Mouse (Mus musculus): ENCODE measurements around the gene Klf8. TPM values are rescaled to one million over a fixed set of nuclear protein-coding genes. Genes with fewer than 3 reads are reported as not detected.
"Not testable (repeated sequence)": the region's sequence is repeated elsewhere in the genome, so short reads cannot be mapped to it uniquely, and the experiment has no call there.

Gene Klf8
- total RNA-seq (2021) = 1 to 10 TPM; 4.6 to 6.4 TPM

DNA sequence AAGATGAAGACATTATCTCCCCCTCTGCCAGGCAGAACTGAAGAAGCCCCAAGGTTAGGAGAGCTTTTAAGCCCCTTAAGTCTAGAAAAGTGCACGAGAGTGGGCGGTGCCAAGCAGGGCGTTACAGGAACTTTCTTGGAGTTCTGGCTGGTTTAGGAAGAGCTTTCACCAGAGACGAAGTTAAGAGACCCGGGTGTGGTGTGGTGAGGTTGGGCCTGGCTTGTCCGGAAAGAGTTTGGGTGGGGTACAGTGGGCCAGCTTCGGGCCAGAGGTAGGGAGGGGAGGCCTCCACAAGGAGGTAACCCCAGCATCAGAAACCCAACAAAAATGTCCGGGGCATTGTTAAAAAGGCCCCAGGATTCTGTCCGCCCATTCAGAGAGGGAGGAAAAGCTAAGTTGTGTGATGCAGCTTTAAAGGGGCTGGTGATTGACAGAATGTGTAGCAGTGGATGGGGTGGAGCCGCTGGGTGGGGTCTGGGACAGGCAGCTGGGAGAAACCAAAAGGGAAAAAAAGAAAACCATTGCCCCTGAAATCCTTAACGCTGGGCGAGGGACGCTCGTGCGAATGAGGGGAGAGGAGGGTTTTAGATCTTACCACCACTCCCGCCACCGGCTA lies at the start of gene Klf8:
Gene Klf8, plus strand, starts transcription at position 163 of the 616 bp plus-strand sequence.
- intact Hi-C loops (cut with DNase I) = no loop called here
- peak; percentile 18 to 22 for DNase-seq (ENCODE audit: low spot score in 2 of 2)

DNA sequence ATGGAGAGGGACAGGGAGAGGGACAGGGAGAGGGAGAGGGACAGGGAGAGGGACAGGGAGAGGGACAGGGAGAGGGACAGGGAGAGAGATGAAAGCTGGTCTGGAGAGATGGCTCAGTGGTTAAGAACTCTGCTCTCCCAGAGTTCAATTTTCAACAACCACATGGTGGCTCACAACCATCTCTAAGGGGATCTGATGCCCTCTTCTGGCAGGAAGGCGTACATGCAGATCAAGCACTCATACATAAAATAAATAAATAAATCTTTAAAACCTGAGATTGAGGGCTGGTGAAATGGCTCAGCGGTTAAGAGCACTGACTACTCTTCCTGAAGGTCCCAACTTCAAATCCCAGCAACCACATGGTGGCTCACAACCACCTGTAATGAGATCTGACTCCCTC lies 38.1 kb upstream of the Klf8 start:
- intact Hi-C loops (cut with DNase I); DNase-seq (ENCODE audit: low spot score in 2 of 2): not testable (repeated sequence)

DNA sequence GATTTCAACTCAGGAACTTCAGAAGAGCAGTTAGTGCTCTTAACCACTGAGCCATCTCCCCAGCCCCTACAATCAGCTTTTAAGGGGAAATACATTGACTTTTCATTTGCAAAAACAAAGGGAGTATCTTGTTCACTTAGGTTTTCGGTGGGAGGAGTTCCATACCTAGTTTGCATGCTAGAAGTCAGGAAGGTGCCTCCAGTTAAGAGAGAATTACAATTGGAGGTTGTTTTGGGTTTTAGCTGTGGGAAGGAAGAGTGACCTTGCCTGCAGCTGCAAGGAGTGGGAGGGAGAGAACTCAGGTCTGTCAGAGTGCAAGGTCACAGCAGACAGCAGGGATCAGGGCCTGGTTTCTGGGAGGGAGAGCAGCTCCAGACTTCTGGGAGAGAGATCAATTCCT lies 26.2 kb upstream of the Klf8 start:
- DNase-seq (ENCODE audit: low spot score in 2 of 2) = no peak
- intact Hi-C loops (cut with DNase I) = no loop called here

DNA sequence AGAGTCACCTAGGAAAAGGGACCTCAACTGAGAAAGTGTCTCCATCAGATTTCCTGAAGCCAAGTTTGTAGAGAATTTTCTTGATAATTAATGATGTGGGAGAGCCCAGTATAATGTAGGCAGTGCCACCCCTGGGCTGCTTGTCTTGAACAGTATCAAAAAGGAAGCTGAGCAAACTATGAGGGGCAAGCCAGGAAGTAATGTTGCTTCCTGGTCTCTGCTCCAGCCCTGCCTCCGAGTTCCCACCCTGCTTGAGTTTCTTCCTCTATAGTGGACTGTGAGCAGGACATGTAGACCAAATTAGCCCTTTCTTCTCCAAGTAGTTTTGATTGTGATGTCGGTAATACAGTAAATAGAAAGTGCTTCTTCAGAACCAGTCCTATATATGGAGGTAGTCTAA lies 6.0 kb upstream of the Klf8 start:
- intact Hi-C loops (cut with DNase I) = loop anchor here (5.0 kb wide), 1 partner anchor 131 kb away; no protein-coding TSS in a partner anchor
- DNase-seq (ENCODE audit: low spot score in 2 of 2) = no peak

DNA sequence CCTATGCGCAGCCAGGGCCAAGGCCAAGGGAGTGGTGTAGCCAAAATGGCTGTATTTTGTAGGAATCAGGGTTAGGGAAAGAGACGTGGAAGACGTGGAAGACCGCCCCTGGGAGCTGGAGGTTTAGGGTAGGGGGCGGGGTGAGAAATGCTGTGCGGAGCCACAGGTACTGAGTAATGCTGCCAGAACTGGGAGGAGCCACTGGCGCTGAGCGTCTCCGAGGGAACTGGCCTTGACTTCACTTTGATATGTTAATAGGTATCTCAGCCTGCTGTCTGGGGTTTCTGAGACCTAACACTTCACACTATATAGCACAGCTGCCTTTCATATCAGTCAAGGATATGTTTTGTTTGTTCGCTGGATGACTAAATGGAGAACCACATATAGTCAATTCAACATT lies 4.0 kb upstream of the Klf8 start:
- no peak for DNase-seq (ENCODE audit: low spot score in 2 of 2)
- intact Hi-C loops (cut with DNase I) = loop anchor here (5.0 kb wide), 1 partner anchor 129 kb away; no protein-coding TSS in a partner anchor

DNA sequence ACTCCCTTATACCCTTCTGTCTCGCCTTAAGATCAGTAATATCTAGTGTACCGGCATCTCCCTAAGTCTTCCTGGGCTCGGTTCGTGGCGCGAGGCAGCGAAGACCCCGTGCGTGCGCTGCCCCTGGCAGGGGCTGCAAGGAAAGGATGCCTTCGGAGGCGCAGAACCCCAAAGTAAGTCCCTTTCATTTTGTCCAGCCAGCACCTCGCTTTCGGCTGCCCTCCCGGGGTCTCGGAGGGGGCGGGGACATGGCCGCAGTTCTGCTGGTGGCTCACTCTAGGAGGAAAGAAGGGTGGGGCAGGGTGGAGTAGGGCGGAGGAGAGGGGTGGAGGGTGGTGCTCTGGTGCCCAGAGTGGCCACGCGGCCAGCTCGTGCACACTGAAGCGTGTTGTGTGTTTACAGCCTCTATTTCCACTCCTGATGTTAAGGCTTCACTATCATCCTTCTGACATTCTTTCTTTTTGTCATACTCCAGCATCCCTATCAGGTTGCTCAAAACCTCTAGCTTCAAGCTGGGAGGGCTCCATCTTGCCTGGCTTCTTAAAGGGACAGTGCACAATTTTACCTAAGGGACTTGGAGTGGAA lies 746 bp downstream of the Klf8 start:
- DNase-seq (ENCODE audit: low spot score in 2 of 2) = peak; percentile 31 to 54
- intact Hi-C loops (cut with DNase I) = no loop called here

DNA sequence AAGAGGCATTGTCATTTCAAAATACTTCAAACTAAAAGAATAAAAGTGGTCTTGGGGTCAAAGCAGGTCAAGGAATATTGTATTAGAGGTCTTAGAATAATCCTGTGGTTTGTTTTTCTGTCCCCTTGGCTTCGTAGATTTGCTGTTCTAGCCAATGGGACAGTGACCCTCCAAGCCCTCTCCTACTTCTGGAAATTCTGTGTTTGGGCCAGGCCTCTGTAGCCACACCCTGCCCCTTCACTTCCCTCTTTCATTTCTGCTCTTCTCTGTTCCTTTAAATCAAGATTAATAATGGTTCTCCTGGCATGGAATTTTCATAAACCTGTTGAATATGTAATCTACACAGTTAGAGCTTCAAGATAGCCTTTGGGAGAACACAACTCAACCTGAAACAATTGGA lies 17.0 kb downstream of the Klf8 start:
- intact Hi-C loops (cut with DNase I) = no loop called here
- DNase-seq (ENCODE audit: low spot score in 2 of 2) = no peak

DNA sequence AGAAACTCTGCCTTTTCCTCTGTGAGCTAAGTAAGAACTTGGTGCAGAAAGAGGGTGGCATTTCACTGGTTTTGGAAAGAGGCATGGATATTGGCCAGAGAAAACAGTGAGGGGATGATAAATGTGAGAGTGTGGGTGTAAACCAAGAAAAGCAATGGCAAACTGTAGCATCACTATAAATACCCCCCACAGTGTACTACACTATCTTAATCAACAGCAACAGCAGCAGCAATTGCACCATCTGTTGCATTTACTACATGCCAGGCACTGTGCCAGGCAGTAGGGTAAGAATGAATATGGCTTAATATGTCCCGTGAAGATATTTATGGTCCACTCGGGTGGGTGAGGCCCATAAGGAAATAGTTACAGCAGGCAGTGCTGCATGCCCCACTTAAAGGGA lies 18.2 kb downstream of the Klf8 start:
- intact Hi-C loops (cut with DNase I) = no loop called here
- peak; percentile 42 to 73 for DNase-seq (ENCODE audit: low spot score in 2 of 2)

DNA sequence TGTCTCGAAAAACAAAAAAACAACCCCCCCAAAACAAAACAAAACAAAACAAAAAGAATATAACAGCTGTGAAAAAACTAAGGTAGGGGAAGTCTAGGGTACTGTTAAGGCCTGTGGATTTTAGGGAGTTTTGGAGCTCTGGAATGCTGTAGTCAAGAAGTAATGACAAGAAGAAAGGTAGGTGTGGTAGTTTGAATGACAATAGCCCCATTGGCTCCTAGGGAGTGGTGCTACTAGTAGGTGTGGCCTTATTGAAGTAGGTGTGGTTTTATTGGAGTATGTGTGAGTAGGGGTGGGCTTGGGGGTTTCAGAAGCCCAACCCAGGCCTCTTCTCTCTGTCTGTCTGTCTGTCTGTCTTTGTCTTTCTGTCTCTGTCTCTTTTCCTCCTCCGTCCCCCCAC lies 44.9 kb downstream of the Klf8 start:
- intact Hi-C loops (cut with DNase I) = no loop called here
- no peak for DNase-seq (ENCODE audit: low spot score in 2 of 2)

DNA sequence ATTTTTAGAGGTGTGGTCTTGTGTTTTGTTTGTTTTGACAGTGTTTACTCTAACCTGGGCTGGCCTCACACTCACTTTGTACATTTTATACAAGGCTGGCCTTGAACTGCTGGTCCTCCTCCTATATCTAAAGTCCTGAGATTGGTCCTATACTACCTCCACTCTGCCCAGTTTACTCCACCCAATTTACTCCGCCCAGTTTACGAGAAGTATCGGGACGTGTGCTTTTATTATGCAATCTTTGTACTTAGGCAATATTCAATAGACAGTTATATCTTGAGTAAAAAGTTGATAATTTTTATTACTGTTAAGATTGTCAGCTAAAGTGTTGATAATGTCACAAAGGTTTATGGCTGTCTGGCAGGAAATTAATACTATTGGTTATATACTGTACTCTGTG lies 74.1 kb downstream of the Klf8 start:
- DNase-seq (ENCODE audit: low spot score in 2 of 2) = no peak
- intact Hi-C loops (cut with DNase I) = no loop called here

DNA sequence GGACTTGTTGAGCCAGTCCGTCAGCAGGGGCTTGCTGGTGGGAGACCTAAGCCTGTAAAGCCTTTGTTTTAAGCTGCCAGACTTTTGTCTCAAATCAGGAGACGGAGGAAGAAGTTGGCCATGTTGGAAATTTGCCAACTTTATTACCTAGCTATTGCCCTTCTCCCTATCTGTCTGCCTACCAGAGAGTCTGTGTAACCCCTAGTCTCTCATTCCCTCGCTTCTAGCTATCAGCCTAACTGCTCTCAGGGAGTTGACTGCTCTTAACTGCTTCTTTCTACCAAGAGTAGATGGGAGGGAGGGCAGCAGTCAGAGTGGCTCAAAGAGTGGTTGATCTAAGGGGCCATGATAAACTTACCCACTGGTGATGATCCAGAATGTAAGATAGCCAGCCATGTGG lies 85.8 kb downstream of the Klf8 start:
- no peak for DNase-seq (ENCODE audit: low spot score in 2 of 2)
- intact Hi-C loops (cut with DNase I) = no loop called here

DNA sequence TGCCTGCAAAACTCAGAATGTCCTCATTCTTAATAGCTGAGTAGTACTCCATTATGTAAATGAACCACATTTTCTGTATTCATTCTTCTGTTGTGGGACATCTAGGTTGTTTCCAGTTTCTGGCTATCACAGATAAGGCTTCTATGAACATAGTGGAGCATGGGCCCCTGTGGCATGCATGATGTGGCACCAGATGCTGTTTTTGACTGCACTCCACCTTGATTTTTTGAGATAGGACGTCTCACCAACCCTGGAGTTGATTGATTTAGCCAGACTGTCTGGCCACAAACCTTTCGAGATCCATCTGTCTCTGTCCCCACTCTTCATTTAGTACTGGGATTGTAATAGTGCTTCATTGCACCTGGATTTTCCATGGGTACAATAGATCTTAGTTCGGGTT lies 96.9 kb downstream of the Klf8 start:
- DNase-seq (ENCODE audit: low spot score in 2 of 2) = not testable (repeated sequence)

DNA sequence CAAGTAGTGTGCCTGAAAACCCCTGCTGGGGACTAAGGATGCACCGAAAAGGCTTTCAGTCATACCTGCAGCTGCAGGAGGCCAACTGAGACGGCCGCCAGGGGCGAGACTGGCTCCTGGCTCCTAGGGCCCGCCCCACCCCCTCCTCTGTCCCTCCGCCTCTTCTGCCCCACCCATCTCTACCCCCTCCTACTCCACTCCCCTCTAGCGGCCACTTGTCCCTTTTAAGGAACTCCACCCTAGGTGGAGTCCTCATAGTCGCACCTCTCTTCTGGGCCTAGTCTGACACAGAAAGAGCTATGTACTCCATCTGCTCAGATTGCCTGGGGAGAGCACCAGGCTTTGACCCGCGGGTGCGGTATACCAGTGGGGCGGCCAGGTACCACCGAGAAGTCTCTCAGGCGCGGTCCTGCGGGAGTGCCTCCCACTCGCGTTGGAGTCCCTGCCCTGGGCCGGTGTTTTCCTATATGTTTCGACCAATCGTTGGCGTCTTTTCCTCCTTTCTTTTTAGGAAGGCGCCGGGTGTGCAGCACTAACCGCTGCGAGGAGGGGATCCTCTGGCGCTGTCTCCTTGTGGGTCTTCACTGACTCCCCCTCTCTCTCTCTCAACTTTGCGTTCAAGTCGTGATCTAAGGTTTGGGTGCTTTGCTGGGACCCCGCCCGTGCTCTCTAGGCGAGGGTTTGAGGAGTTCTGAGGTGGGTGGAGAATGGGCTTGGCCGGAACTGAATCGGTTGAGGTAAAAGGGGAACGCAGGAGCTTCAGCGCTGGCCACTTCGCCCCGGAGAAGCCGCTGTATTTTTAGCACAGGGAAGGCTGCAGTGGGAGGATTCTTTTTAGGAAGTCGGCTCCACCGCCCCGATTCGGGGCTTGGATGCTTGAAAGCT lies 122.3 kb downstream of the Klf8 start:
- DNase-seq (ENCODE audit: low spot score in 2 of 2) = peak in 1 of 2 experiments; percentile 23
- intact Hi-C loops (cut with DNase I) = loop anchor here (5.0 kb wide), 2 partner anchors 127 to 437 kb away; no protein-coding TSS in a partner anchor

More for the DNA sequence above, 96.9 kb downstream of the Klf8 start:
- intact Hi-C loops (cut with DNase I) = not testable (repeated sequence)

DNA sequence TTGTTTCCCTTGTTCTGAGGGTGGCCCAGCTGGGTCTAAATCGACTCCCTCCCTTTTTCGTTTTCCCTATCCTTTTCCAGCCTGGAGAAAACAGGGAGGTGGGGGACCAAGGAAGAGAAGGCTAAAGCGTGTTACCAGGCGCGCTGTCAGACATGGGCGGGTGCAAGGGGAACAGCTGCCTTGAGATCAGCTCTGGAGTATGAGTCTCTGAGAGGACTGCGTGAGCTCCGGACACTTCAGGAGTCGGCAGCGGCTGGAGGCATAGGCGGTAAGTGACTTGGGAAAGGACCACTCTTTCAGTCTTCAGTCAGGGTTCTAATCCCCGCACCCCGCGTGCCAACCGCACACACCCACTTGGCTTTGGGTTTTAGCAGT lies 122.9 kb downstream of the Klf8 start:
- intact Hi-C loops (cut with DNase I) = loop anchor here (5.0 kb wide), 2 partner anchors 128 to 438 kb away; no protein-coding TSS in a partner anchor
- DNase-seq (ENCODE audit: low spot score in 2 of 2) = peak in 1 of 2 experiments; percentile 66

DNA sequence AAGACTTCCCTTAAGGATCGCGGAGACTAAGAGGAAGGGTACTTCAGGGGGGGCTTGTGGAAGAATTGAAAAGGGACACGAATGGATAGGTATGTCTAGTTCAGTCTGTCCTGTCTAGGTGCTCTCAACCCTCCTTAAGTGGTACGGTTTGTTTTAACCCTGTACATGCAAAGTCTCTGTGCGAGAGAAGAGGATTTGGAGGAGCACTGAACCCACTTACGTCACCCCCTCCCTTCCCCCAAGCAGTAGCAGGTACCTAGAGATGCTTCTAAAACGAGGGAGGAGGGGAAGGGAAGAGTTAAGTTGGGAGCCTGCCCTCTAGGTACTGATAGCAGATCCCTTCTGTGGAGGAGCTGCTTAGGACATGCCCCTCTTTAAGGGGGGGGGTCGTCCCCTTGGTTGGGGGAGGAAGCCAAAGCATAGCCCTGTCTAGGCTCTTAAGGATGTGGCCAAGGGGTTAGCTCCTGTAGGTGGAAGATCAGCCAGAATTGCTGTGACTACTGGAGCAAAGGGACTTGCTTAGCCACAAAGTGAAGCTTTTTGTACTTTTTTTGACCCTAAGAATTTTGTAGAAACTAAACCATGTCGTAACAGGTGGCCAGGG lies 123.5 kb downstream of the Klf8 start:
- peak in 1 of 2 experiments; percentile 3 for DNase-seq (ENCODE audit: low spot score in 2 of 2)
- intact Hi-C loops (cut with DNase I) = loop anchor here (5.0 kb wide), 2 partner anchors 128 to 438 kb away; no protein-coding TSS in a partner anchor

DNA sequence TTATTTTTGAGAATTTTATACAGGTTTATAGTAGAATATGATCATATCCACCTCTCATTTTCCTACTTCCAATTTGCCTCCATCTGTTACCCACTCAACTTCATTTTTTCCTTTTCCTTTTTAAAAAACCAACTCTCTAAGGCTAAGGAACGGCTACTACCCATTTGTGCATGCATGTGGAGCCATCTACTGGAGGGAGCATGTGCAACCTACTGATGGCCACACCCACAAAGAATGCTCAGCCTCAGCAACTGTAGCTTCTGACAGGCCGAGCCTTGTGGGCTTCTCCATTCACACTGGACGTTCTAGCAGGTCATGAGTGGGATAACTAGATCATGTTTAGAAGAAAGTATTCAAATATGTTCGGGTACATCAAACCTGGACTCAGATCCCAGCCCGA lies 129.5 kb downstream of the Klf8 start:
- peak; percentile 41 to 64 for DNase-seq (ENCODE audit: low spot score in 2 of 2)
- intact Hi-C loops (cut with DNase I) = loop anchor here (5.0 kb wide), 1 partner anchor 209 kb away; no protein-coding TSS in a partner anchor

DNA sequence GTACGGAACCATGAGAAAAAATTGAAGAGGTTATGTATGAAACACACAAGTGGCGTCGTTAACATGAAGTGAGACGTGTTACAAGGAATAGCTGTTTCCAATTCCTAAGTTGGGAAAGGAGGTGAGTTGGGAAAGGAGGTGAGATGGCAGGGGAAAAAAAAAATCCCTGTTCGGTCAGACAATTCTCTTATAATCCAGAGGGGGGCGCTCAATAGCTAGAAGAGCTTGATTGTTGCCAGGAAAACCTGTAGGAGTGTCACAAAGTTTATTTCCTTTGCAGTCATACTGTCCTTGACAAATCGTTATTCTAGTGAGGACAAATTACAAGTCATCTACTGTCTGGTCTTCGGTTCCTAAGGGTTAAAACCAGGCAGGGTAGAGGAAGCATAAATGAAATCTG lies 132.5 kb downstream of the Klf8 start:
- intact Hi-C loops (cut with DNase I) = loop anchor here (5.0 kb wide), 1 partner anchor 212 kb away; no protein-coding TSS in a partner anchor
- DNase-seq (ENCODE audit: low spot score in 2 of 2) = no peak

DNA sequence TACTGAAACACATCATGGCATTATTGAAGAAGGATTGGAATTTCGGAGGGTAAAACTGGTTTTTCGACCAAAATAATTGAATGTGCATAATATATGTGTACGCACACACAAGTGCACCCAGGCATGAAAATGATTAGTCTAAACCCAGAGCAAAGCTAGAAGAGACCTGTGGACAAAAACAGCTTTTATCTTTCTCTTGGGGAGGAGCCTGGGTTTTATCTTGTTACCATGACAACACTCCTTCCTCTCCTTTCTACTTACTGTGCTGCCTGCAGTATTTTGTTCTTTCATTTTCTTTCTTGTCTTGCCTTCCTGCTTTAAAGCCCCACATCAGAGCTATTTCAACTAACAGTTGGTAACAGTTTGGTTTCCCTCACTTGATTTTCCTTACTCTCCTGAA lies 137.8 kb downstream of the Klf8 start:
- intact Hi-C loops (cut with DNase I) = no loop called here
- peak in 1 of 2 experiments; percentile 13 for DNase-seq (ENCODE audit: low spot score in 2 of 2)

DNA sequence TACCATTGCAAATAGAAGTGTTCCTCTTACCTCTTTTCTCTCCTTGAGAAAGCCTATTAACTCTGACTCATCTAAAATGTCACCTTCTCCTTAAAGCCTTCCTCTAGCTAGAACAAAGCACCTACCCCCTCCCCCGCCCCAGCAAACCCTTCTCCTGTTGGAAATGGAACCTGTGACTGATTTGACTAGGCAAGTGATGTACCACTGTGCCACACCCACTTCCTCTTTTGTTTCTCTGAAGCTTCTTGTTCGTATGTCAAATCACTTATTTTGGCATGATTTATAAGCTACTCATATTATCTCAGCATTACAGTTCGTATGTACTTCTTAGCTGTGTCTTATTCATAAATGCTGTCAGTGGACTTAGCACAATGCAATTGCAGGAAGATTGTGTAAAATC lies 144.5 kb downstream of the Klf8 start:
- intact Hi-C loops (cut with DNase I) = no loop called here
- no peak for DNase-seq (ENCODE audit: low spot score in 2 of 2)

DNA sequence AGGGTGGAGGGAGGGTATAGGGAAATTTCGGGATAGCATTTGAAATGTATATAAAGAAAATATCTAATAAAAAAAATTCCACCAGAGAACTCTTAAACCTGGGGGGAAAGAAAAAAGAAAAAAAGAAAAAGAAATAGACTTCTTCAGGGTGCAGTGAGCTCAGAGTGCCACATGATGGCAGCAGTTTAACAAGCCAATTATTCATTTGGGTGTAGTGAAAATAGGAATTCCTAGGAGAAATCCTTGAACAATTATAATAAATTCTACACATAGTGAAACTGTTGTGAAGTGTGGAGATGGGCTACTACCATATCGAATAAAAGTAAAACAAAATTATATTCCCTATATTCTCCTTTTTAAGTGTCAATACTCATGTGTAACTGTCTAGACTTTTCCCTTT lies 152.0 kb downstream of the Klf8 start:
- peak in 1 of 2 experiments; percentile 4 for DNase-seq (ENCODE audit: low spot score in 2 of 2)
- intact Hi-C loops (cut with DNase I) = loop anchor here (5.0 kb wide), 1 partner anchor 318 kb away; no protein-coding TSS in a partner anchor
